Mouse (Mus musculus): ENCODE data around the gene Taf1.

- TF ChIP-seq CTCF (IDR thresholded peaks at IDR 0.05; ENCODE audit: borderline replicate concordance, insufficient read depth, low read depth, low read length) (no peak), POLR2A (IDR thresholded peaks at IDR 0.05; ENCODE audit: borderline replicate concordance, insufficient read depth, low read length) (no peak)
Measured at GRCm38 (mm10) chrX:101641161-101641530, 108.6 kb downstream of the Taf1 start.
